Mouse (Mus musculus): Measurements from ENCODE around the gene Tlk2. TPM values are rescaled to one million over a fixed set of nuclear protein-coding genes. Genes with fewer than 3 reads are reported as not detected.

The Tlk2 gene
- polyA plus RNA-seq, 1 experiment from 2014 or later: 18.7 TPM

- Histone ChIP-seq H3K4me3 (no peak overlapping the region), H3K27me3 (no peaks in the 10 kb centered on the region), H3K4me2 (no peak overlapping the region), H3K4me1 (0 out of 2 replicates have a peak, but pooled peaks cover 3% of the 10 kb centered on the region), H3K9ac (no peak overlapping the region), H3K36me3 (no peaks in the 10 kb centered on the region), H3K9me3 (no peaks in the 10 kb centered on the region), H3K27ac (no peak overlapping the region)
- WGBS: 44% methylated on average over 3 of the region's 3 CpGs
- ATAC-seq (ENCODE audit: borderline replicate concordance, extremely low read depth, low FRiP score, low TSS enrichment): no peak
Measured at GRCm38 (mm10) chr11:105202403-105202802, 23.8 kb downstream of the Tlk2 start.

GRCm38 (mm10) chr11:105210007-105210406 lies 31.4 kb downstream of the Tlk2 start:
- Histone ChIP-seq H3K9ac (no peak overlapping the region), H3K4me3 (no peak overlapping the region), H3K4me1 (no peaks in the 10 kb centered on the region), H3K36me3 (peaks cover 48% of the 10 kb centered on the region), H3K9me3 (no peaks in the 10 kb centered on the region), H3K27ac (no peak overlapping the region), H3K4me2 (no peak overlapping the region), H3K27me3 (no peaks in the 10 kb centered on the region)
- ATAC-seq (ENCODE audit: borderline replicate concordance, extremely low read depth, low FRiP score, low TSS enrichment): no peak
- 92% methylated on average over 1 of the region's 1 CpGs for WGBS

- H3K9me3 ChIP-seq: no peaks in the 10 kb centered on the region
- ATAC-seq (ENCODE audit: borderline replicate concordance, extremely low read depth, low FRiP score, low TSS enrichment): no peak
- H3K4me3 ChIP-seq: no peak overlapping the region
- H3K9ac ChIP-seq: no peak overlapping the region
- peaks cover 45% of the 10 kb centered on the region for H3K36me3 ChIP-seq
- WGBS: 95% methylated on average over 1 of the region's 1 CpGs
- H3K4me2 ChIP-seq: no peak overlapping the region
- no peak overlapping the region for H3K27ac ChIP-seq
- peaks cover 3% of the 10 kb centered on the region; the same call in 1 of the 2 replicates for H3K4me1 ChIP-seq
- no peaks in the 10 kb centered on the region for H3K27me3 ChIP-seq
Measured at GRCm38 (mm10) chr11:105214257-105214656, 35.6 kb downstream of the Tlk2 start.

- 0 out of 2 replicates have a peak, but pooled peaks have one; percentile 39 for ATAC-seq (ENCODE audit: borderline replicate concordance, extremely low read depth, low FRiP score, low TSS enrichment)
- H3K9ac ChIP-seq: no peak overlapping the region
- WGBS: 32% methylated on average over 2 of the region's 2 CpGs
Measured at GRCm38 (mm10) chr11:105217771-105218170, 39.2 kb downstream of the Tlk2 start.

GRCm38 (mm10) chr11:105234501-105234900 lies 55.9 kb downstream of the Tlk2 start:
- no peaks in the 10 kb centered on the region for H3K9me3 ChIP-seq
- WGBS: 89% methylated on average over 2 of the region's 2 CpGs

More at GRCm38 (mm10) chr11:105217771-105218170, 39.2 kb downstream of the Tlk2 start:
- peaks cover 3% of the 10 kb centered on the region; the same call in 1 of the 2 replicates for H3K4me1 ChIP-seq
- H3K9me3 ChIP-seq: no peaks in the 10 kb centered on the region
- no peak overlapping the region for H3K4me2 ChIP-seq
- H3K4me3 ChIP-seq: no peak overlapping the region
- H3K36me3 ChIP-seq: peaks cover 33% of the 10 kb centered on the region
- H3K27ac ChIP-seq: no peak overlapping the region
- no peaks in the 10 kb centered on the region for H3K27me3 ChIP-seq

GRCm38 (mm10) chr11:105240991-105241390 lies 62.4 kb downstream of the Tlk2 start:
- ATAC-seq (ENCODE audit: borderline replicate concordance, extremely low read depth, low FRiP score, low TSS enrichment): no peak
- Histone ChIP-seq H3K36me3 (peaks cover 42% of the 10 kb centered on the region), H3K27me3 (no peaks in the 10 kb centered on the region)

More at GRCm38 (mm10) chr11:105234501-105234900, 55.9 kb downstream of the Tlk2 start:
- no peak overlapping the region for H3K27ac ChIP-seq
- H3K36me3 ChIP-seq: peaks cover 17% of the 10 kb centered on the region
- H3K9ac ChIP-seq: no peak overlapping the region
- no peak overlapping the region for H3K4me2 ChIP-seq
- H3K4me1 ChIP-seq: 0 out of 2 replicates have a peak, but pooled peaks cover 3% of the 10 kb centered on the region
- H3K4me3 ChIP-seq: no peak overlapping the region
- ATAC-seq (ENCODE audit: borderline replicate concordance, extremely low read depth, low FRiP score, low TSS enrichment): no peak
- H3K27me3 ChIP-seq: no peaks in the 10 kb centered on the region

GRCm38 (mm10) chr11:105246369-105246768 lies 67.8 kb downstream of the Tlk2 start:
- WGBS: 40% methylated on average over 1 of the region's 1 CpGs
- ATAC-seq (ENCODE audit: borderline replicate concordance, extremely low read depth, low FRiP score, low TSS enrichment): peak; percentile 73; the same call in 1 of the 2 replicates
- H3K4me2 ChIP-seq: no peak overlapping the region
- no peaks in the 10 kb centered on the region for H3K9me3 ChIP-seq
- peaks cover 12% of the 10 kb centered on the region for H3K4me1 ChIP-seq
- H3K27ac ChIP-seq: peak overlapping the region; percentile 61
- H3K36me3 ChIP-seq: peaks cover 56% of the 10 kb centered on the region
- H3K4me3 ChIP-seq: no peak overlapping the region
- no peak overlapping the region for H3K9ac ChIP-seq
- H3K27me3 ChIP-seq: no peaks in the 10 kb centered on the region

More at GRCm38 (mm10) chr11:105240991-105241390, 62.4 kb downstream of the Tlk2 start:
- H3K4me3 ChIP-seq: no peak overlapping the region
- H3K9me3 ChIP-seq: no peaks in the 10 kb centered on the region
- H3K4me1 ChIP-seq: 0 out of 2 replicates have a peak, but pooled peaks cover 8% of the 10 kb centered on the region
- H3K9ac ChIP-seq: no peak overlapping the region
- no peak overlapping the region for H3K4me2 ChIP-seq
- no peak overlapping the region for H3K27ac ChIP-seq

GRCm38 (mm10) chr11:105246785-105247184 lies 68.2 kb downstream of the Tlk2 start:
- no peaks in the 10 kb centered on the region for H3K9me3 ChIP-seq
- H3K4me3 ChIP-seq: no peak overlapping the region
- no peak overlapping the region for H3K4me2 ChIP-seq
- peak overlapping the region; percentile 56; the same call in 1 of the 2 replicates for H3K27ac ChIP-seq
- 64% methylated on average over 6 of the region's 6 CpGs for WGBS
- peaks cover 12% of the 10 kb centered on the region for H3K4me1 ChIP-seq
- no peak overlapping the region for H3K9ac ChIP-seq
- no peaks in the 10 kb centered on the region for H3K27me3 ChIP-seq
- peaks cover 56% of the 10 kb centered on the region for H3K36me3 ChIP-seq
- peak; percentile 59; the same call in 1 of the 2 replicates for ATAC-seq (ENCODE audit: borderline replicate concordance, extremely low read depth, low FRiP score, low TSS enrichment)

GRCm38 (mm10) chr11:105247321-105247720 lies 68.7 kb downstream of the Tlk2 start:
- no peak overlapping the region for H3K4me3 ChIP-seq
- H3K9ac ChIP-seq: no peak overlapping the region
- H3K27ac ChIP-seq: no peak overlapping the region; the same call in 1 of the 2 replicates
- WGBS: 62% methylated on average over 5 of the region's 5 CpGs
- H3K27me3 ChIP-seq: no peaks in the 10 kb centered on the region
- H3K4me2 ChIP-seq: no peak overlapping the region
- H3K4me1 ChIP-seq: peaks cover 12% of the 10 kb centered on the region
- no peaks in the 10 kb centered on the region for H3K9me3 ChIP-seq
- no peak for ATAC-seq (ENCODE audit: borderline replicate concordance, extremely low read depth, low FRiP score, low TSS enrichment)
- peaks cover 51% of the 10 kb centered on the region for H3K36me3 ChIP-seq

- WGBS: 49% methylated on average over 3 of the region's 3 CpGs
- Histone ChIP-seq H3K27ac (peak overlapping the region; percentile 53; the same call in 1 of the 2 replicates), H3K36me3 (peaks cover 65% of the 10 kb centered on the region), H3K4me2 (no peak overlapping the region), H3K4me3 (no peak overlapping the region), H3K9ac (no peak overlapping the region), H3K9me3 (no peaks in the 10 kb centered on the region), H3K27me3 (no peaks in the 10 kb centered on the region), H3K4me1 (no peaks in the 10 kb centered on the region)
- ATAC-seq (ENCODE audit: borderline replicate concordance, extremely low read depth, low FRiP score, low TSS enrichment): no peak
Measured at GRCm38 (mm10) chr11:105259733-105260132, 81.1 kb downstream of the Tlk2 start.

GRCm38 (mm10) chr11:105261116-105261515 lies 82.5 kb downstream of the Tlk2 start:
- Histone ChIP-seq H3K9me3 (no peaks in the 10 kb centered on the region), H3K4me1 (no peaks in the 10 kb centered on the region), H3K36me3 (peaks cover 56% of the 10 kb centered on the region), H3K4me3 (no peak overlapping the region), H3K27me3 (no peaks in the 10 kb centered on the region), H3K4me2 (no peak overlapping the region), H3K9ac (no peak overlapping the region), H3K27ac (no peak overlapping the region)
- no peak for ATAC-seq (ENCODE audit: borderline replicate concordance, extremely low read depth, low FRiP score, low TSS enrichment)
- 82% methylated on average over 5 of the region's 5 CpGs for WGBS

GRCm38 (mm10) chr11:105261601-105262351 lies 83.2 kb downstream of the Tlk2 start:
- Histone ChIP-seq H3K27ac (no peak overlapping the region), H3K27me3 (no peaks in the 10 kb centered on the region), H3K4me3 (no peak overlapping the region), H3K36me3 (peaks cover 52% of the 10 kb centered on the region), H3K4me1 (no peaks in the 10 kb centered on the region), H3K9ac (no peak overlapping the region), H3K9me3 (no peaks in the 10 kb centered on the region), H3K4me2 (no peak overlapping the region)
- 71% methylated on average over 4 of the region's 4 CpGs for WGBS
- no peak for ATAC-seq (ENCODE audit: borderline replicate concordance, extremely low read depth, low FRiP score, low TSS enrichment)

Data from lung, embryonic 15.5 days (tissue).